8 mouse cellular contexts compared by ENCODE assay signal in genomic region chr12:110992128-110992553, GRCm38 (mm10). TPM values are rescaled to one million over a fixed set of nuclear protein-coding genes. Genes with fewer than 3 reads are reported as not detected.
DNase-seq lines count a peak whose midpoint lies in the region; ATAC-seq and TF ChIP-seq lines count a peak whose summit lies in the region.

No protein-coding gene starts in this region.

- peak overlapping the region; percentile 74 for H3K9ac ChIP-seq in embryonic facial prominence, embryonic 13.5 days
- peak overlapping the region; percentile 83 for H3K9ac ChIP-seq in heart, adult 2 months (ENCODE audit: low read depth, low read length)
- H3K9ac ChIP-seq in limb, embryonic 12.5 days (replicated peaks), result peak overlapping the region; percentile 62
- peak overlapping the region; percentile 49; the same call in 1 of the 2 replicates for H3K9ac ChIP-seq in midbrain, embryonic 14.5 days (replicated peaks; ENCODE audit: low read length)

- peaks cover 7% of the 10 kb centered on the region; the same call in 1 of the 2 replicates for H3K4me1 ChIP-seq in embryonic facial prominence, embryonic 13.5 days
- peaks cover 1% of the 10 kb centered on the region; the same call in 1 of the 2 replicates for H3K4me1 ChIP-seq in heart, adult 2 months (ENCODE audit: control insufficient read depth, insufficient read depth, low read length)
- H3K4me1 ChIP-seq in kidney, adult 2 months (ENCODE audit: control insufficient read depth, insufficient read depth, low read length), result no peaks in the 10 kb centered on the region; the same call in 1 of the 2 replicates
- H3K4me1 ChIP-seq in limb, embryonic 12.5 days (replicated peaks), result peaks cover 6% of the 10 kb centered on the region; the same call in 1 of the 2 replicates
- H3K4me1 ChIP-seq in midbrain, embryonic 14.5 days (ENCODE audit: control insufficient read depth, insufficient read depth, low read length), result no peaks in the 10 kb centered on the region

- peak; percentile 97 for DNase-seq in 416B (ENCODE audit: low read depth)
- DNase-seq in adrenal gland, postnatal 4 days (ENCODE audit: low spot score in 2 of 2), result peak; percentile 85 to 86
- peak; percentile 92 to 95 for DNase-seq in heart, adult 2 months
- peak; percentile 93 for DNase-seq in kidney, adult 2 months
- DNase-seq in midbrain, embryonic 14.5 days, result peak; percentile 91
- DNase-seq in spleen, adult 12 weeks (ENCODE audit: low spot score), result peak; percentile 93

- no peak for TF ChIP-seq EP300 in heart, adult 2 months (IDR thresholded peaks at IDR 0.05; ENCODE audit: insufficient read depth, low read depth, low read length)

- no peaks in the 10 kb centered on the region for H3K27me3 ChIP-seq in embryonic facial prominence, embryonic 13.5 days
- no peaks in the 10 kb centered on the region for H3K27me3 ChIP-seq in heart, adult 2 months (ENCODE audit: control insufficient read depth, insufficient read depth, low read length)
- no peaks in the 10 kb centered on the region for H3K27me3 ChIP-seq in kidney, adult 2 months (replicated peaks; ENCODE audit: control insufficient read depth, insufficient read depth, low read length)
- H3K27me3 ChIP-seq in limb, embryonic 12.5 days, result no peaks in the 10 kb centered on the region
- H3K27me3 ChIP-seq in midbrain, embryonic 14.5 days (ENCODE audit: control insufficient read depth, insufficient read depth, low read length), result no peaks in the 10 kb centered on the region

- intact Hi-C loops in heart, adult 2 months (cut with DNase I), result loop anchor here (1.0 to 5.0 kb wide), 2 partner anchors 45 to 56 kb away; partner anchors contain the start of gene Rcor1

- no peaks in the 10 kb centered on the region for H3K9me3 ChIP-seq in embryonic facial prominence, embryonic 13.5 days
- no peaks in the 10 kb centered on the region for H3K9me3 ChIP-seq in limb, embryonic 12.5 days
- no peaks in the 10 kb centered on the region for H3K9me3 ChIP-seq in midbrain, embryonic 14.5 days (ENCODE audit: control insufficient read depth, low read length)

- TF ChIP-seq POLR2A in heart, adult 2 months (IDR thresholded peaks at IDR 0.05; ENCODE audit: insufficient read depth, low read depth, low read length), result 0 out of 2 replicates have a peak, but pooled peaks have one; percentile 24
- TF ChIP-seq POLR2A in kidney, adult 2 months (IDR thresholded peaks at IDR 0.05; ENCODE audit: low read depth, low read length), result no peak

- TF ChIP-seq CTCF in heart, adult 2 months (IDR thresholded peaks at IDR 0.05), result peak; percentile 86
- TF ChIP-seq CTCF in kidney, adult 2 months (conservative IDR thresholded peaks at IDR 0.05; ENCODE audit: insufficient read depth, insufficient read length, low read depth, low read length), result peak; percentile 82

- 0% methylated on average over 24 of the region's 24 CpGs for WGBS in embryonic facial prominence, embryonic 13.5 days
- 0% methylated on average over 24 of the region's 24 CpGs for WGBS in heart, adult 2 months
- WGBS in kidney, adult 2 months, result under 1% methylated on average over 24 of the region's 24 CpGs
- WGBS in limb, embryonic 12.5 days, result under 1% methylated on average over 24 of the region's 24 CpGs
- under 1% methylated on average over 24 of the region's 24 CpGs for WGBS in midbrain, embryonic 14.5 days

- peak overlapping the region; percentile 58 for H3K4me3 ChIP-seq in embryonic facial prominence, embryonic 13.5 days
- H3K4me3 ChIP-seq in heart, adult 2 months, result peak overlapping the region; percentile 61
- peak overlapping the region; percentile 50 for H3K4me3 ChIP-seq in kidney, adult 2 months (ENCODE audit: insufficient read depth, low read depth, low read length)
- peak overlapping the region; percentile 50 for H3K4me3 ChIP-seq in limb, embryonic 12.5 days (replicated peaks)
- peak overlapping the region; percentile 40 for H3K4me3 ChIP-seq in midbrain, embryonic 14.5 days (replicated peaks; ENCODE audit: low read depth, low read length)

- peak overlapping the region; percentile 69 for H3K27ac ChIP-seq in embryonic facial prominence, embryonic 13.5 days
- peak overlapping the region; percentile 70 for H3K27ac ChIP-seq in heart, adult 2 months
- H3K27ac ChIP-seq in kidney, adult 2 months (ENCODE audit: insufficient read depth, low read depth, low read length), result peak overlapping the region; percentile 15; the same call in 1 of the 2 replicates
- peak overlapping the region; percentile 81 for H3K27ac ChIP-seq in limb, embryonic 12.5 days
- H3K27ac ChIP-seq in midbrain, embryonic 14.5 days (replicated peaks; ENCODE audit: low read depth, low read length), result peak overlapping the region; percentile 63; the same call in 1 of the 2 replicates

- H3K36me3 ChIP-seq in embryonic facial prominence, embryonic 13.5 days, result no peaks in the 10 kb centered on the region
- H3K36me3 ChIP-seq in heart, adult 2 months (ENCODE audit: control insufficient read depth, insufficient read depth, low read length), result no peaks in the 10 kb centered on the region
- no peaks in the 10 kb centered on the region for H3K36me3 ChIP-seq in kidney, adult 2 months (ENCODE audit: control insufficient read depth, insufficient read depth, low read length)
- no peaks in the 10 kb centered on the region for H3K36me3 ChIP-seq in limb, embryonic 12.5 days
- no peaks in the 10 kb centered on the region for H3K36me3 ChIP-seq in midbrain, embryonic 14.5 days (ENCODE audit: control insufficient read depth, insufficient read depth, low read length)

- H3K4me2 ChIP-seq in embryonic facial prominence, embryonic 13.5 days, result peak overlapping the region; percentile 67
- peak overlapping the region; percentile 58 for H3K4me2 ChIP-seq in limb, embryonic 12.5 days
- peak overlapping the region; percentile 61 for H3K4me2 ChIP-seq in midbrain, embryonic 14.5 days (ENCODE audit: low read length)

- ATAC-seq in embryonic facial prominence, embryonic 13.5 days (ENCODE audit: insufficient number of reproducible peaks, insufficient read depth, low FRiP score, low TSS enrichment, low read depth), result peak; percentile 85
- ATAC-seq in limb, embryonic 12.5 days (ENCODE audit: insufficient number of reproducible peaks, insufficient read depth, low FRiP score, low TSS enrichment, low read depth), result peak; percentile 91
- ATAC-seq in midbrain, embryonic 14.5 days (ENCODE audit: low FRiP score, low TSS enrichment), result peak; percentile 87

- no peaks in the 10 kb centered on the region for H3K79me2 ChIP-seq in heart, adult 2 months (replicated peaks; ENCODE audit: control insufficient read depth, insufficient read depth, low read length)

RNA-seq across cellular contexts. Expression of gene Ankrd9, which starts 13.3 kb away (rescaled TPM):
- total RNA-seq in adrenal gland, postnatal 4 days (2021), result 1 to 10 TPM; 9.1 to 9.7 TPM
- polyA plus RNA-seq in embryonic facial prominence, embryonic 13.5 days (2015; fragmentation: Nextera tagmentation; extraction: Ambion mirVana), result 16.4 and 16.8 TPM in 2 replicates
- total RNA-seq in heart, adult 2 months (2021), result 10 to 100 TPM; 59.3 to 84.2 TPM
- polyA plus RNA-seq in heart, adult 2 months (2012; rRNA removed), result 80.5 and 93.2 TPM in 2 replicates
- polyA plus RNA-seq in kidney, adult 2 months (2012; rRNA removed), result 23.9 and 28.0 TPM in 2 replicates
- 15.4 and 16.7 TPM in 2 replicates for polyA plus RNA-seq in limb, embryonic 12.5 days (2016; fragmentation: Nextera tagmentation; extraction: Ambion mirVana)
- 6.7 and 7.4 TPM in 2 replicates for polyA plus RNA-seq in midbrain, embryonic 14.5 days (2014; fragmentation: Nextera tagmentation; extraction: Ambion mirVana)

RNA-seq across cellular contexts. Expression of gene Rcor1, which starts 47.0 kb away (rescaled TPM):
- total RNA-seq in adrenal gland, postnatal 4 days (2021), result 10 to 100 TPM; 47.5 to 49.4 TPM
- polyA plus RNA-seq in embryonic facial prominence, embryonic 13.5 days (2015; fragmentation: Nextera tagmentation; extraction: Ambion mirVana), result 11.6 and 14.2 TPM in 2 replicates
- total RNA-seq in heart, adult 2 months (2021), result 10 to 100 TPM; 13.9 to 14.8 TPM
- 5.9 and 9.9 TPM in 2 replicates for polyA plus RNA-seq in heart, adult 2 months (2012; rRNA removed)
- 9.7 and 11.5 TPM in 2 replicates for polyA plus RNA-seq in kidney, adult 2 months (2012; rRNA removed)
- 12.1 and 13.1 TPM in 2 replicates for polyA plus RNA-seq in limb, embryonic 12.5 days (2016; fragmentation: Nextera tagmentation; extraction: Ambion mirVana)
- 6.6 and 7.6 TPM in 2 replicates for polyA plus RNA-seq in midbrain, embryonic 14.5 days (2014; fragmentation: Nextera tagmentation; extraction: Ambion mirVana)

Comparison
In these comparisons a context has a peak if more than half of its experiments do, and no peak if none do; other contexts are left out.
1. Peak in every context shown above with its lines: DNase-seq, ATAC-seq, H3K4me3 ChIP-seq and H3K27ac ChIP-seq.
2. H3K27ac ChIP-seq: peak in every context shown above with its lines; median percentile 81 in limb, embryonic 12.5 days; 70 in heart, adult 2 months; 69 in embryonic facial prominence, embryonic 13.5 days; 63 in midbrain, embryonic 14.5 days; 15 in kidney, adult 2 months.